Mouse (Mus musculus) hindbrain, postnatal 0 days (tissue): ENCODE measurements around the gene Scgb1a1. TPM values are rescaled to one million over a fixed set of nuclear protein-coding genes. Genes with fewer than 3 reads are reported as not detected.

Experiments
- ATAC-seq: fragments of 200-750 bp; cut with Nextera tagmentation; 2 replicates; pipeline ENCODE4 v1.8.0; 2017; ENCODE audit warnings: mild to moderate bottlenecking, moderate TSS enrichment, moderate library complexity
- DNase-seq: peaks from one replicate; pipeline ENCODE4 v3.0.0-alpha.2; 2015; ENCODE audit warnings: low spot score
- H3K27ac ChIP-seq: fragments of 300-500 bp; sonication (generic); 2 replicates; pipeline ENCODE4 v1.5.1; 2014; ENCODE audit warnings: mild to moderate bottlenecking
- H3K27me3 ChIP-seq: fragments of 300-500 bp; sonication (generic); 2 replicates; pipeline ENCODE4 v1.6.1; 2014; ENCODE audit warnings: low read length, mixed read lengths; ENCODE audit not compliant: insufficient read depth
- H3K36me3 ChIP-seq: fragments of 300-500 bp; sonication (generic); 2 replicates; pipeline ENCODE4 v1.6.1; 2014; ENCODE audit warnings: low read length, mixed read lengths; ENCODE audit not compliant: insufficient read depth
- H3K4me1 ChIP-seq: fragments of 300-500 bp; sonication (generic); 2 replicates; pipeline ENCODE4 v1.6.1; 2014; ENCODE audit warnings: antibody characterized with exemption, low read length, mixed read lengths; ENCODE audit not compliant: insufficient read depth
- H3K4me2 ChIP-seq: fragments of 300-500 bp; sonication (generic); 2 replicates; pipeline ENCODE4 v1.6.1; 2014; ENCODE audit warnings: low read depth, mild to moderate bottlenecking, low read length, moderate library complexity, mixed read lengths
- H3K4me3 ChIP-seq: fragments of 300-500 bp; sonication (generic); 2 replicates; pipeline ENCODE4 v1.5.1; 2014; ENCODE audit warnings: low read length
- H3K9ac ChIP-seq: fragments of 300-500 bp; sonication (generic); replicated peaks from 2 replicates; pipeline ENCODE4 v1.6.1; 2014; ENCODE audit warnings: mild to moderate bottlenecking, low read length, moderate library complexity, mixed read lengths
- H3K9me3 ChIP-seq: fragments of 300-500 bp; sonication (generic); 2 replicates; pipeline ENCODE4 v1.6.1; 2016; ENCODE audit warnings: low read length, mixed read lengths
- CTCF ChIP-seq: IDR thresholded peaks from 2 replicates; pipeline ENCODE4 v1.5.1; 2016; ENCODE audit warnings: antibody characterized with exemption, control low read depth, low read depth
- WGBS: fragments of 180-500 bp; shearing (Covaris S2); extraction: QIAGEN DNeasy Blood & Tissue Kit; methylation state at CpG from one replicate; pipeline ENCODE4 v1.1.7; 2014; 5-methylcytosine and 5-hydroxymethylcytosine counted together
- polyA plus RNA-seq: library from polyadenylated mRNA; unstranded; fragments of >200 nt; fragmentation: Nextera tagmentation; extraction: Ambion mirVana; gene quantifications from 2 replicates; pipeline ENCODE4 v1.2.1, GENCODE M21; 2015
- total RNA-seq: library from RNA; depleted of rRNA; stranded (reverse); fragments of >200 nt; gene quantifications from 2 replicates; pipeline ENCODE4 v1.2.3, GENCODE M21; 2014

Scgb1a1 gene
- total and polyA plus RNA-seq, 2 experiments from 2014 or later, result not detected

- H3K27me3 ChIP-seq, result no peaks in the 10 kb centered on the region
- TF ChIP-seq CTCF, result no peak
- WGBS, result 73% methylated on average over 2 of the region's 2 CpGs
- H3K27ac ChIP-seq, result no peak overlapping the region
- H3K4me2 ChIP-seq, result no peak overlapping the region
- no peaks in the 10 kb centered on the region for H3K36me3 ChIP-seq
- H3K4me1 ChIP-seq, result no peaks in the 10 kb centered on the region; the same call in 1 of the 2 replicates
- no peak overlapping the region for H3K9ac ChIP-seq
- DNase-seq, result no peak
- ATAC-seq, result no peak
- no peak overlapping the region for H3K4me3 ChIP-seq
- no peaks in the 10 kb centered on the region for H3K9me3 ChIP-seq
These were observed 12.2 kb downstream of the Scgb1a1 start for GRCm38 (mm10) chr19:9075558-9075957.

GRCm38 (mm10) chr19:9074424-9074823 is 13.3 kb downstream of the Scgb1a1 start:
- no peaks in the 10 kb centered on the region for H3K27me3 ChIP-seq
- no peak for TF ChIP-seq CTCF
- no peaks in the 10 kb centered on the region for H3K36me3 ChIP-seq
- H3K9ac ChIP-seq, result no peak overlapping the region
- no peaks in the 10 kb centered on the region for H3K9me3 ChIP-seq
- no peak overlapping the region for H3K4me2 ChIP-seq
- DNase-seq (no peak), ATAC-seq (no peak)
- peaks cover 7% of the 10 kb centered on the region; the same call in 1 of the 2 replicates for H3K4me1 ChIP-seq
- 61% methylated on average over 4 of the region's 4 CpGs for WGBS
- H3K4me3 ChIP-seq, result no peak overlapping the region
- no peak overlapping the region for H3K27ac ChIP-seq

- TF ChIP-seq CTCF, result no peak
- Histone ChIP-seq H3K4me2 (no peak overlapping the region), H3K27me3 (no peaks in the 10 kb centered on the region), H3K4me1 (peaks cover 7% of the 10 kb centered on the region; the same call in 1 of the 2 replicates), H3K36me3 (no peaks in the 10 kb centered on the region), H3K9me3 (no peaks in the 10 kb centered on the region), H3K9ac (no peak overlapping the region), H3K4me3 (no peak overlapping the region), H3K27ac (no peak overlapping the region)
- no peak for ATAC-seq
- no peak for DNase-seq
- 79% methylated on average over 12 of the region's 12 CpGs for WGBS
These were observed 13.9 kb downstream of the Scgb1a1 start for GRCm38 (mm10) chr19:9073776-9074411.

- H3K4me2 ChIP-seq, result no peak overlapping the region
- no peak for DNase-seq
- TF ChIP-seq CTCF, result no peak
- H3K4me1 ChIP-seq, result peaks cover 7% of the 10 kb centered on the region; the same call in 1 of the 2 replicates
- ATAC-seq, result no peak
- H3K27ac ChIP-seq, result peak overlapping the region; percentile 33; the same call in 1 of the 2 replicates
- H3K9ac ChIP-seq, result no peak overlapping the region
- WGBS, result 64% methylated on average over 2 of the region's 2 CpGs
- H3K4me3 ChIP-seq, result no peak overlapping the region
- no peaks in the 10 kb centered on the region for H3K9me3 ChIP-seq
- no peaks in the 10 kb centered on the region for H3K27me3 ChIP-seq
- no peaks in the 10 kb centered on the region for H3K36me3 ChIP-seq
These were observed 15.6 kb downstream of the Scgb1a1 start for GRCm38 (mm10) chr19:9072157-9072530.

- Histone ChIP-seq H3K36me3 (no peaks in the 10 kb centered on the region), H3K9me3 (no peaks in the 10 kb centered on the region), H3K9ac (no peak overlapping the region), H3K27me3 (no peaks in the 10 kb centered on the region), H3K4me3 (no peak overlapping the region), H3K27ac (peak overlapping the region; percentile 33; the same call in 1 of the 2 replicates), H3K4me1 (peaks cover 8% of the 10 kb centered on the region; the same call in 1 of the 2 replicates), H3K4me2 (no peak overlapping the region)
- ATAC-seq (peak; percentile 81; the same call in 1 of the 2 replicates), DNase-seq (peak; percentile 75)
- TF ChIP-seq CTCF, result no peak
- 18% methylated on average over 7 of the region's 7 CpGs for WGBS
These were observed 16.2 kb downstream of the Scgb1a1 start for GRCm38 (mm10) chr19:9071456-9072156.

GRCm38 (mm10) chr19:9070316-9070715 is 17.4 kb downstream of the Scgb1a1 start:
- H3K4me3 ChIP-seq, result no peak overlapping the region
- H3K27ac ChIP-seq, result peak overlapping the region; percentile 33; the same call in 1 of the 2 replicates
- 65% methylated on average over 2 of the region's 2 CpGs for WGBS
- peaks cover 14% of the 10 kb centered on the region for H3K4me1 ChIP-seq
- H3K36me3 ChIP-seq, result no peaks in the 10 kb centered on the region
- ATAC-seq, result no peak
- TF ChIP-seq CTCF, result no peak
- no peaks in the 10 kb centered on the region for H3K27me3 ChIP-seq
- H3K4me2 ChIP-seq, result no peak overlapping the region
- no peaks in the 10 kb centered on the region for H3K9me3 ChIP-seq
- no peak for DNase-seq
- no peak overlapping the region for H3K9ac ChIP-seq
